Mouse (Mus musculus) lung, postnatal 36 days (tissue): ENCODE data around the gene Gm11985.
A peak's percentile ranks its signal among the peaks of the same experiment; 100 is the strongest.

Source experiments
- DNase-seq: peaks from one replicate; pipeline ENCODE4 v3.0.0; 2022; ENCODE audit warnings: mixed read lengths

Gene Gm11985

DNA sequence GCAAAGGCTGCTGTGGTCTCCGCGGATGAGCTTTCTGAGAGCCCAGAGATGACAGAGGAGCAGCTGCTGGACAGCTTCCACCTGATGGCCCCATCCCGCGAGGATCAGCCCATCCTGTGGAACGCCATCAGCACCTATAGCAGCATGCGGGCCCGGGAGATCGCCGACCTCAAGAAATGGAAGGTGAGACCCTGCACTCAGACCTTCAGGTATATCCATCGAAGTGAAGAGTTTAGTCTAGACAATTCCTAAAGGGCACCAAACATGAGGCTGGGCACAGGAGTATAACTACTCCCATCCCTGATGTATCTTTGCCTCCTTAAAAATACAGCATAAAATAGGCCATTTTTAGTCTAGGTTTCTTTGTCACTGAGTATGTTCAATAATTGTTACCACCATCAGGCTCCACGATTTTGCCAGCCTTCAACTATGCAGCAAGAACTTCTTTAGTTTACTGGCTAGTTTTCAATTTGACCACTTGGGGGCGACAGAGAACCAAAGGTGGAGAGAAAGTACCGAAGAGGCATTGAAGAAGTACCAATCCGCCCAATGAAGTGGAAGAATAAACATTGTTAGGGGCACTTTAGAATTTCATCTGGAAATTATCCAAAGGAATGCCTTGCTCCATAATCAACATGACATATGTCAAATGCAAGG lies 11.5 kb upstream of the Gm11985 start:
- DNase-seq = peak; percentile 60

DNA sequence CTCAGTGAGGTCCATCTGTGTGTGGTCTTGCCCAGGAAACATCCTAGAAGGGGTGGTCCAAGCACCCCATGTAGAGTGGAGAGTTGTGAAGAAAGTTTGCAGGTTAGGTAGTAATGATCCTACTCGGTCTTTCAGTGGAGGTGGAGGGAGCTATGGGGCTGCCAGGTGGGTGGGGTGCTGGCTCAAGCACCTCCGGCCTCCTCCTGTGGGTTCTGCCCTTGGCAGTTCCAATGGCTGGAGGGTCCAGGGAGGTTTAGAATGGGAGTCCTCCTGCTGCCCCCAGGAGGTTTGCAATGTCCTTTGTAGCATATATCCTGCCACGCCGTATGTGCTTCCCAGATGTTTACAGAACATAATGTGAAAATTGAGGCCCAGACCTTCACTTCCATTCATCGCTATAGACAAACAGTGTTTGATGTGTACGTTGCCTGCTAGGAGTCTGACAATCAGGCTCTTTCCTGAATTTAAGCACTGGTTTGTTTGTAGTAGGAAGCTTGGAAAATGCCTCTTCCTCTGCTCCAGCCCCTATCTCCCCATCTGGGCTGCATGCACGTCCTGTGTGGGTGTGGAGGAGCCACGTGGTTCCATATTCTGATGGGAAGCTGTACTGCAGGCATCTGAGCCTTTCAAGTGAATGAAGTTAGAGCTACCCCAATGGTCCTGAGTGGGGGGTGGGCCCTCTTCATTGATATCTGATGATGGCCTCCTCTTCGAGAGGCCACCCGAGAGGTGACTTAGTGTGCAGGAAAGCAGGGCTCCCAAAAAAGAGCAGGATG lies 10.3 kb upstream of the Gm11985 start:
- DNase-seq = no peak

DNA sequence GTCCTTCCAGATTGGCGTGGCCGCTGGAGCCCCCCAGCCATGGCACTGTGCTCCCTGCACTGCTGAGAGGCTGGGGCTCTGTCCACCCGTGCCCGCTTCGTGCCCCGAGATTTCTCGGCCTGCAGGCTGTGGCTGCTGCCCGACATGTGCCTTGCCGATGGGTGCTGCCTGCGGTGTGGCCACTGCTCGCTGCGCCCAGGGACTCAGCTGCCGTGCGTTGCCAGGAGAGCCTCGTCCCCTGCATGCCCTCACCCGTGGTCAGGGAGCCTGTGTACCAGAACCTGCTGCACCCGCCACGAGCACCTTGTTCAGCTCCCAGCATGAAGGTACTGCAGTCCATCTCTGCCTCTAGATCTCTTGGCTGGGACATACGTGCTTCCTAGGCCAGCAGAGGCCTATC lies 9.6 kb upstream of the Gm11985 start:
- no peak for DNase-seq

DNA sequence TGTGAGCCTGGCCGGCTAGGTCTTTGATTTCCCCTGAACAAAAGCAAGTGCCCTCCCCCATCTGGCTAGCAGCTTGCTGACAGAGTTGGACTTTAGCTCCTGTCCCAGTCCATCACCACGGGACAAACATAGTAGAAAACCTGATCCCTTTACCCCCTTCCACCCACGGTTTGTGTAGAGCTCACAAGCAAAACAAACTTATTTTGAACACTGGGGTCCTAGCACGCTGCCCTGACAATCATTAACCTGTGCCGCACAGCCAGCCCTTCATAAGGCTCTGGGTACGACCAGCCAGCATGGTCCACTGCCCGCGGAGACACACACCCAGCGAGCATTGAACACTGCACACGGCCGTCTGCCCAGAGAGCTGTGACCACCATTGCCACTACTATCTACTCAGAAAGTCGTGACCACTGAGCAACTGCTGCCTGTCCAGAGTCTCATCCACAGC lies 9.1 kb upstream of the Gm11985 start, which contains the start of gene Igfbp1:
Gene Igfbp1 (plus strand): TSS at position 292 of the 451 bp plus-strand sequence.
- DNase-seq = no peak

DNA sequence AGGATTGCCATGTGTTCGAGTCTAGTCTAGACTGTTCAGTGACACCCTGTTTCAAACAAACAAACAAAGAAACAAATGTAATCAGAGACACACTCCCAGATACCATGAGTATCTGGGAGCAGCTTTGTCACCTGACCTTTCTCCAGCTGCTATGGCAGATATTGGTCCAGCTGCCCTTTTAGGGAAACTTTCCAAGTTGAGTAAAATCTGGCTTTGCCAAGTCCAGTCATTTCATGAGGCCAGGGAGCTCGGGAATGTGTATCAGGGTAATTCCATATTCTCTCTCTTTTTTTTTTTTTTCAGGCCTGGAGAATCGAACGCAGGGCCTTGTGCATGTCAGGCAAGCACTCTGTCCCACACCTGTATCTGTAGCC lies 6.9 kb upstream of the Gm11985 start:
- DNase-seq = no peak

DNA sequence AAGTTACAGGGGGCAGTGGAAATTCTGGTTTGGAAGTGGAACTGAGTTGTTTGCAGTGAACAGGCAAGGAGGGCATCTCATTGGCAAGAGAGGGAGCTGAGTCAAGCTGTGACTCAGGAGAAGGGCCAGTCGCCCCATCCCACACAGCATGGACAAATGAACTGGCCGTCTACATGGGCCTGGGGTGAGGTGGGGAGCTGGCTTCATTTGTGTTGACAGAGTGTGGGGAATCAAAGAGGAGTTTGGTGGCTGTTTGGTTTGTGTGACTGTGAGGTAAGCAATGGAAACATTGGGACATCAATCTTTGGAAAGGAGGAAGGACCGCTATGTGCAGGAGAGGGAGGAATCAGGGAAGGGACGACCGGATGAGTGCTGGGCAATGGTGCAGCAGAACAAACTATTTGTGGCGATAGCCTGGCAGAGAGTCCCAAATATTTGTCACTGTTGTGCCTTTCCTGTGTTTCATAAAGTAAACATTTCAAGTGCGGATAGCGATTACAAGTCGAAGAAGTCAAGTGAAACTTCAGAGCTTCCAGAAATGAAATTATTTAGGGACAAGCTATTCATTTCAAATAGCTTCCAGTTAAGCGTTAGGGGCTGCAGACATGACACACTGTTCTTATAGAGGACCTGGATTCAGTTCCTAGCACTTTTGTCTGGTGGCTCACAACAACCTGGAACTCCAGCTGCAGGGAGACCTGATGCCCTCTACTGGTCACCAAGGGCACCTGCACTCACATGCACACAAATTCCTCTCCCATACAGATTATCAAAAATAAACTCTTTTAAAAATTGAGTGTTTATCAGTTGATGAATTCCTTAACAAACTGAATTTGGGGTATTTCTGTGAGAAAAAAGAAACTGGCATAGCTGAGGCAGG lies 6.3 kb upstream of the Gm11985 start:
- no peak for DNase-seq

DNA sequence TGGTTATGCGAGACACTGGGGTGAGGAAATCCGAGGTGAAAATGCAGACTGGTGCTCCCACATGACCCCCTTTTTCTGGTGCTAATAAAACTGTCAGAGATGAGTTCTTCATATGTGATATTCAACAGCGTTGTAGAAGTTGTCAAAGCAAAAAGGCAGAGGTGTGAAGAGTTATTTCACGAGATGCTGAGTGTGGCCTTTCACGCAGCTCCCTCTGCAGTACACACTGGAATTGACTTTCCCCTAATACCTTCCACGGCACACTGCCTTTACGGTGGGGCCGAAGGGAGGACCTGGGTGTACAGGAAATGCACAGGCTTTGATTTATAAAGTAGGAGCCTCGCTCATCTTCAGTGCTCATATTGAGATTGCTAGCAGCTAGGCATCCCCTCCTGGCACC lies 4.8 kb upstream of the Gm11985 start:
- no peak for DNase-seq

DNA sequence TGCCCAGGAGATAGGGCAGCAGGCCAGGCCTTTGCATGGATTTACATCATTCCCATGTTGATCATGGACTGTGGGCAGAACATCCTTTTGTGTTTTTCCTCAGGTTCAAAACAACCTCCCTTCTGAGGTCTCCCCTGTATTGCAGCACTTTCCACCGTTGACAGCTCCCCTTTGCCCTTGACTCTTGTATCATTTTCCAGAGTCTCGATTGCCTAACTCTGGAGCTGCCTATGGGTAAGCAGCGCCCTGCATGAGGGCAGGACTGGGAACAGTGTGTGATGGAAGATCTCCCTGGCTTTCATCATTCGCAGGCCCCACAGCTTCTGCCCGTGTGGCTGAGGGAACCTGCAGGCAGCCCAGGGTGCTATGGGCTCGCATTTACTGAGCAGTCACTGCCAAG lies 4.3 kb upstream of the Gm11985 start:
- no peak for DNase-seq

DNA sequence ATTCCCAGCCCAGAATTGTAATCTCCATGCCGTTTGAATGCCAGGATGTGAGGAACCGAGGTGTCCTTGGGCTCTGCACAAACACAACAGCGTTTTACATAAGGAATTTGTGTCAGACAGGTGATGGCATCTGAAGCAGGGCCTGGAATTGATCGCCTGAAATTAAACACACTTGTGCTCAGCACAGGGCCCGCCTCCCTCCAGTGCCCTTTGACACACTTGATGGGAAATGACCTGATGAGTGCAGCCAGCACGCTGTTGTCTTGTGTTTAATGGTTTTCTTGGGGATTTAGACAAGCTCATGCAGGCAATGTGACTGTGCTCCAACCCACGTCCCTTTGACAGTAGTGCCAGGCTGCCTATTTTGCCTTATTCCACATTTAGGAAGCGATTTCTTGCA lies 897 bp downstream of the Gm11985 start:
- no peak for DNase-seq

DNA sequence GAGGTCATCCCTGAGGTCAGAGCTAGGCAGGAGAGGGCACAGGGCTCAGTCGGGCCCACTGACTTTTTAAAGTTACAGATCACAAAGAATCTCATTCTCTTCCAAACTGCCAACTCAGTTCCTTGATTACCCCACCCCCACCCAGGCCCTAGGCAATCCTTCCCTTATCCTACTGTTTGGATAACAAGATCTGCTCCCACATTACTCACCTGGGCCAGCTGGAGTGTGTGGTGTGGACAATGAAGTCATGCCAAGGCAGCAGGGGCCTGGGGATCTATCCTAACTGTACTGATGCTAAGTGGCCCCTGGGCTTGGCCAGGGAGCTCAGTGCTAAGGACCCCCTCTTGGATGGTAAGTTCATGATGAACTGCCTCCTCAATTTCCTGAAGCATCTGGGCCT lies 3.9 kb downstream of the Gm11985 start:
- no peak for DNase-seq

DNA sequence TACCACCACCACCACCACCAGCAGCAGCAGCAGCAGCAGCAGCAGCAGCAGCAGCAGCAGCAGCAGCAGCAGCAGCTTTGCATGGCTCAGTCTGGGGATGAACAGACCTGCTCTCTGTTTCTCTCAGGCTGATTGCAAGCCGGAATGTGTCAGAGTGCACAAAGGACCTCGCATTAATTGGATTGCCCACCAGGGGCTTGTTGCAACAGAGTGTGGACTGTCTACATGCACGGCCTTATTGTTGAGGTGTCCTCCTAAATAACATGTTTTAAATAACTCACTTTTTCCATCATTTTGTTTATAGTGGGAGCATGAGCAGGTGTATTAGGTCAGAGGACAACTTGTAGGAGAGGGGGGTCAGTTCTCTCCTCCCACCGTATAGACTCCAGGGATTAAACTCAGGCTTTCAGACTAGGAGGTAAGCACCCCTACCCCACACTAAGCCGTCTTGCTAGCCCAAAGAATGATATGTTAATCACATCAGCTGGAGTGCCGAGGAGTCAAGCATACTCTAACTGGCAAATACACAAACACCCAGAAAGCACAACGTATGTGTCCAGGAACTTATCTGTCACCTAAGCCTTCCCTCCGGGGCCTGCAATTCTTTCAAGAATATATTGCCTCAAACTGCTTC lies 5.8 kb downstream of the Gm11985 start:
- DNase-seq = no peak

DNA sequence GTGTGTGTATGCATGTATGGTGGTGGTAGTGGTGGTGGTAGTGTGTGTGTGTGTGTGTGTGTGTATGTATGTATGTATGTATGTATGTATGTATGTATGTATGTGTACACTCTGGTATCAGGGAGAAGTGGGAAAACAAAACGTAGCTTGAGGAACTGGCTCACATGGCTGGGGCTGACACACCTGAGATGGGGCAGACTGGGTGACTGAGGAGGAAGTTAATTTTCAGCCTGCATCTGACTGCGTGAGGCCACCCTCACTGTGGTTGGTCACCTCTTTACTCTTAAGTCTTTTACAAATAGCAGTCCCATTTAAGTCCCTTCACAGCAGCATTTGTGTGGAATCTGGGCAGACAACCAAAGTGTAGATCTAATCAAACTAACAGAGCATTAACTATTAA lies 9.1 kb downstream of the Gm11985 start:
- DNase-seq = no peak

DNA sequence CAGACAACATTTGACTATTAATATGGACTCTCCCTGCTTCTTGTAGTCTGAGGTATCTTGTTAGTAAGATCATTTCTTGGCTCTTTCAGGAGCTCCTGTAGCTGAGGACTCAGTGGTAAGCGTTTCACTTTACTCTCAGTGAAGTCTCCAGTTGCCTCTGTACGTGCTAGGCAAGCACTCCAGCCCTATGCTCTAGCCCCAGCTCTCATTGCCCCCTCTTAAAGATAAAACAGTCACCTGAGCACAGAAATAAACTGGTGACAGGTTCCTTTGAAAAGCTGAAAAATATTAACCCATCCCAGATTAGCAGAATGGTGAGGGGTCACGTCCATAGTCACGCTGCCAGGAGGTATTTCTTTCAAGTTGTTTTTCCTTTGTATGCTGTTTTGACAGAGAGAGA lies 9.6 kb downstream of the Gm11985 start:
- no peak for DNase-seq

DNA sequence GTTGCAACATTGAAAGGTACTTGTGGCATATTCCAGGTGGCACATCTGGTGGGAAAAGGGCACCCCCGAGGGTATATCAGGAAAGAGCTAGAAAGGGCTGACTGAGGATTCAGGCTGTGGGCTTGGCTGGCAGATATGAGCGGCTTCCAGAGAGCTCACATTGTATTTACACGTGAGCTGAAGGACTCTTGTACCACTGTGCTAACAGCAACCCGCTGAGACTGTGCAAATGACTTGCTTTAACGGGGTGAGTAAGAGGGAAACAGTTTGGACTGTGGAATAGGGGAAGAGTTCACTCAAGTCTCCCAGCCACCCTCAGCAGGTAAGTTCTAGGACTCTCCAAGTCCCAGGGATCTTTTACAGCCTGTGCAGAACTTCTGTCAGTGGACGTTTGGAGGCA lies 14.7 kb downstream of the Gm11985 start:
- DNase-seq = peak; percentile 85

DNA sequence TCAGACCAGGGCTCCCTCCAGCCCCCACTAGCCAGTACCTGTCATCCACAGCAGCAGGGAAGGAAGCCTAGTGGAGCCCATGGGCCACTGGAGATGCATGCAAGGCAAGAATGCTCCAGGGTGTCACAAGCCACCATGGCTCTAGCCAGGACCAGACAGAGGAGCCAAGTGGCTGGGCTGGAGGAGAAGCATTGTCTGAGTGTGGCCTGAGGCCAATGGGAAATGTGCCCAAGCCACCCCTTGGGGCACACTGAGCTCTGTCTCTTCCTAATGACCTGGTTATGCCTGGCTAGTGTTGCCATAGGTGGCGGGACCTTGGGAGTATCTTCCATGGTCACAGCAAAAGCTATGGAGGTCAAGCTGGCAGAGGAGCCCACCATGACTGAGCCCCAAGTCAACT lies 18.7 kb downstream of the Gm11985 start:
- DNase-seq = no peak

DNA sequence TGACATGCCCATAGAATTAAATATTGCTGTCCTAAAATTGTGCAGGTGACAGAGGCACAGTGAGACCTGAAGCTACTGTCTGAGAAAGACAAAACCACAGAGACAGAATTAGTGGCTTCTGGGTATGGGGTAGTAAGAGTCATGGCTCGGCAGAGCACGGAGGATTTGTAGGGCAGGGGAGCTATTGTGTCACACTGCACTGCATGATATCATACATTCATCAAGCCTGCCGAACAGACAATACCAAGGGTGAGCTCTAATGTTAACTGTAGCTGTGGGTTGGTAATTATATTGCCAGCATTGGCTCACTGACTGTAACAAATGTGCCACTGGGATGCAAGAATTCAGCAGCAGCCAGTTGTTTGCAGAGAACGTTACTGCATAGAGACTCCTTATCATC lies 24.0 kb downstream of the Gm11985 start:
- DNase-seq = no peak

DNA sequence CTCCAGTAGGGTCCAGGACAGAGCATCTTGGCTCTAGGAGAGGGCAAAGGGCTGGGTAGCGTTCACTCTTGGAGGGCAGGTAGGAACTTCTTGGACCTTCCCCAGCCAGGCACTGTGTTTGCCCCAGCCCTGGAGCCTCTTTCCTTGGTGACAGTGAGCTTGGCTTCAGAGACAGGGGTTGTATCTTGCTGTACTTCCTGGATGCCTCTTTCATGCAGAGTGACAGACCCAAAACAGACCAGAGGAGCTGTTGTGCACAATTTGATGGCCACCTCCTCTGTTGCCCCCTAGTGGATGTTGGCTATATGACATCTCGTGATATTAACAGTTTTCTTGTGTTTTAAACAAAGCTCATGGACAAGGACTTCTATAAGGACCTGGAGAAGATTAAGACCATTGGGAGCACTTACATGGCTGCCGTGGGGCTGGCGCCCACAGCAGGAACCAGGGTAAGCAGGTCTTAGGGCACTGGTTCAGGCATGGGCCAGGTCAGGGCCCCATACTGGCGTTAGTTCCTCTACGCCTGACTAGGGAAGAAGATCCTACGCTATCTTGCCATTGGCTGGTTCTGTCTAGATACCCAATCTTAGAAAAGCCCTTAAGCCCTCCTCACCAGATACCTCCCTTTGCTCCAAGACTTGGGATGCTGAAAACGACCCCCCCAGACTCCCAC lies 26.7 kb downstream of the Gm11985 start:
- DNase-seq = peak; percentile 40

DNA sequence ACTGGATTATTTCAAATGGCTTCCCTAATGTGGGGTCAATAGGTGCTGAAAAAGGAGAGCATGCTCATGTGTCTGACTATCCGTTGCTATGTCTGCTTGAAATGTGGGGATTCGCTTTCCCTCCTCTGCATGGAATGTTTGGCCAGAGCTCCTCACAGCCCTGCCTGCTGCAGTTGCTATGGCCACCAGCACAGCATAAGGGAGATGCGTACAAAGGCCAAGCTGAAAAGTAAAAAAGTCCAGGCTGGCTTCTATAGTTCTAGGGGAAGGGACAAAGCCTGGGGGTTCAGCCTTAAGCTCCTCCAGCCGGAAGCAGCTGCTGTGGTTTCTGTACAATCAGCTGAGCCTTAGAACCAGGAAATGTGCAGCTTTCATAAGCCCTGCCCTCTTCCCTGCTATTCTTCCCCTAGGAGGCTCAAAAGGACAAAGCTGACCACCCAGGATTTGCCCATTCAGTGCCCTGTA lies 27.7 kb downstream of the Gm11985 start:
- DNase-seq = no peak

DNA sequence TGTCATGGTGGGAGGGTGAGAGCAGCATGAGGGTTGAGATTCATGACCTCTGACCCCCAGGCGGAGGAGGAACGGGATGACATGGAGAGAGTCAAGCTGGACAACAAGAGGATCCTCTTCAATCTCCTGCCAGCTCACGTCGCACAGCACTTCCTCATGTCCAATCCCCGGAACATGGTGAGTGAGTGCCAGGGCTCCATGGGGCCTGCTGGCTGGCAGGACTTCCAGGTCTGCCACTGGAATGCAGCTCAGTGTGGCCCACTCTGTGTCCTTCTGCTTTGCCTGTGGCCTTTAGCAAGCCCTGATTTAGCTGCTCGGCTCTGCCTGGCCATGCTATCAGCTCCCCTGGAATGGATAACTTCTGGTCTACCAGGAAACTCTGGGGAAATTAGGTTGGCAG lies 28.2 kb downstream of the Gm11985 start:
- no peak for DNase-seq

DNA sequence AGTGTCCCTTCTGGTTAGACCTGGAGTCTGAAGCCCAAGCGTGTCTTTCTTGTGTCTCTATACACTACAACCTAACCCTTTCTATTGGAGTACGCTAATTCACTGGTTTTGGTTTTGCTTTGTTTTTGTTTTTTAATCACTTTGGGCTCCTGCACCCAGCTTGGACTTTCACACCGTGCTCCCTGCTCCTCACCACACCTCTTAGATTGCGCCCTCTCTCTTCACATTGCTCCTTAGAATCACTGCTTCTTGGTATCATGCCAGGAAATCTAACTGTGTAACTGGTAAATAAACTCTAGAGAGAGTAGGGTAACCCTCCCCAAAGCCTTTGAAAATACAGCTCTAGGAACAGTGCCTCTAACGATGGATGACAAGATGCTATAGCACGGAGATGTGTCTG lies 30.2 kb downstream of the Gm11985 start:
- DNase-seq = no peak

DNA sequence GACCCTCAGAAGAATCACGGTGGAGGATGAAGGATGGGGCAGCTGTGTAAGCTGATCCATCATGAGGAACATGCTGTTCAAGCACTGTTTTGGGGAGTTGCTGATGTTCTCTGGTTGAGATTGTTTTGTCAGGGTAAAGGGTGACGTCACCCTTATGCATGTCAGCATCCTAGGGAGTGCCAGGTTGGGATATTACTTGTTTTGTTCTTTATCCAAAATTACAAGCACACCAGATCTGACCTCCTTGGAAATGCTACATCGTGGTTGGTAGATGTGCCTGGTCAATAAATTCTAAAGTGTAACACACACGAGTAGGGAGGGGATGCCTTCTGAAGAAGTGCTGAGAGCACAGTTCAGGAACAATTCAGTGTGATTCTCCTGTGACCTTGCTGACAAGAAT lies 31.9 kb downstream of the Gm11985 start:
- no peak for DNase-seq

DNA sequence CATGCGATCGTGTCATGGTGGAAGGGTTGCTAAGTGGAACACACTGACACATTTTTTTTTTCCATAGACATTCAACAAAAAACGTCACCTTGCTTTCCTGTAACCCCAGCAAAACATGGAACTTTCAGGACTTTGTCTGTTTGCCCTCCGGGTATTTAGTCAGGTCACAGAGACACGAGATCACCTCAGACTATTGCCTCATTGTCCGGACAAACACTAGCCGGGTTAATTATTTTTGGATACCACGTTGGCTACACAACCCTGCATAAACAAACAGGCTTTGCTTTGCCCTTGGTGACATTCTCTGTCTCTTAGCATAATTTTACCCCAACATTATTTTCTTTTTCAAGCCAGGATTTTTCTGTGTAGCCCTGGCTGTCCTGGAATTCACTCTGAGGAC lies 35.3 kb downstream of the Gm11985 start:
- no peak for DNase-seq
